Mouse (Mus musculus): ENCODE results near the gene Tbc1d23. TPM values are rescaled to one million over a fixed set of nuclear protein-coding genes. Genes with fewer than 3 reads are reported as not detected.

The Tbc1d23 gene
- total RNA-seq, 2 experiments from 2014 or later, result 40.2 to 40.3 TPM

DNA sequence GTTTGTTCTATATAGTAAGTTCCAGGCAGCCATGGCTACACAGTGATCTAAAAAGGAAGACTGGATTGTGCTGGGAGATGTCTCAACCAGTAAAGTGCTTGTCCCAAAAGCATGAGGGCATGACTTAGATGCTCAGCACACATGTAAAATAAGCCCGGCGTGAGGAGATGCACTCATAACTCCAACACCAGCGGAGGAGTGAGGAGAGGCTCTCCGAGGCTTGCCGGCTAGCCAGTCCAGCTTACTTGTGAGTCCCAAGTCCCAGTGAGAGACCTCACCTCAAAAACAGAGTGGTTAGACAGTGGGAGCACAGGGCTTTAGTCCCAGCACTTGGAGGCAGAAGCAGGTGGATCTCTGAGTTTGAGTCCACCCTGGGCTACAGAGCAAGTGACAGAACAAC lies 66.1 kb downstream of the Tbc1d23 start:
- no peak for DNase-seq (ENCODE audit: low spot score in 2 of 2)

DNA sequence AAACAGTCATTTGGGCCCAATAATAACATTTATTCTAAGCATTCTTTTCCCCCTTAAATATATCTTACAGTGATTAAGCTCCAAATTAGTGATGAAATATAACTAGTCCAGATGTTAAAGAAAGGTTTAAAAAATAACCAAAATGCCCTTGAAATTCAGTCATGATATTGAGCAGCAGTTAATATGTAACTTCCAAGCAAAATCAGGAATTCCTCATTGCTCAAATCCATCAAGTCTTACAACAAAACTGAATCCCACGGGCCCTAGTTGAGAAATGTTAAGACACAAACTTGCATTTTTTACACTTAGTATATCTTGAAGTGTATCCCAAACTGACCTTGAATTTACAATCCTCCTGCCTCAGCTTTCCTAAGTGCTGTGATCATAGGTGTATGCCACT lies 67.6 kb downstream of the Tbc1d23 start:
- DNase-seq (ENCODE audit: low spot score in 2 of 2), result no peak

- DNase-seq (ENCODE audit: low spot score in 2 of 2), result no peak
These were observed 68.5 kb downstream of the Tbc1d23 start for GRCm38 (mm10) chr16:57162841-57163240.

DNA sequence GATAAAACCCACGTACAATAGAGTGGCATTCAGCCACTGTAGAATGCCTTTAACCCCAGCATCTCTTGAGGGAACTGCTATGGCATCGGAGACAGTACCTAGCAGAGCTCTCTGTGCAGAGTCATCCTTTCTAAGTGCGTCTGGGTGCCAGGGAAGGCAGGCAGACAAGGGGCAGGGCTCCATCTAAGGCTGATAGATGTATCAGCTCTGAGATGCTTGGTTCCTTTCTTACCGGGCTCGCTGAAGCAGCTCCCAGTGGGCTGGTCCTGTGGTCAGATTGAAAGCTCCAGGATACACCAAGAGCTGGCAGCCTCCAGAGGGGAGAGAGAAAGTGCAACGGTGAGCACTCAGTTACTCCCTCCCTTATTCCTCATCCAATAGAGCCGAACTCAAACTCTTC lies 71.5 kb downstream of the Tbc1d23 start:
- DNase-seq (ENCODE audit: low spot score in 2 of 2), result no peak

- DNase-seq (ENCODE audit: low spot score in 2 of 2), result no peak
These were observed 73.6 kb downstream of the Tbc1d23 start for GRCm38 (mm10) chr16:57157728-57158127.

DNA sequence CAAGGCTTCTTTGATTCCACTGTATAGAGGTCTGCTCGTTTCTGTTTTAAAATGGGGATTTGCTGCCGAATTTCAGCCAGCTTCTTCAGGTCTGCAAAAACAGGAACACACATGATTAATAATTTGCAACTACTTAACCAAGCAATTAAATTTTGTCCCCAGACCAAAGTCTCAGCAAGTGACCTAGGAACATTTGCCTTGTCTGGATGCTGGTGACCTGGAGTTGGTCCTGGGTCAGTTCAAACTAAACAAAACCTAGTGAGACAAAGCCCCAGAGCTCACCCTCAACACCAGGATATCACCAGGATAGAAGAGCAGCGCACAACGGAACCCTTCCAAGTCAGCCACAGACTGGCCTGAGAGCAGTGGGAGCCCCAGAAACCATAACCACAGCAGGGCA lies 74.2 kb downstream of the Tbc1d23 start:
- DNase-seq (ENCODE audit: low spot score in 2 of 2), result no peak

GRCm38 (mm10) chr16:57155899-57156298 lies 75.4 kb downstream of the Tbc1d23 start:
- DNase-seq (ENCODE audit: low spot score in 2 of 2), result no peak

DNA sequence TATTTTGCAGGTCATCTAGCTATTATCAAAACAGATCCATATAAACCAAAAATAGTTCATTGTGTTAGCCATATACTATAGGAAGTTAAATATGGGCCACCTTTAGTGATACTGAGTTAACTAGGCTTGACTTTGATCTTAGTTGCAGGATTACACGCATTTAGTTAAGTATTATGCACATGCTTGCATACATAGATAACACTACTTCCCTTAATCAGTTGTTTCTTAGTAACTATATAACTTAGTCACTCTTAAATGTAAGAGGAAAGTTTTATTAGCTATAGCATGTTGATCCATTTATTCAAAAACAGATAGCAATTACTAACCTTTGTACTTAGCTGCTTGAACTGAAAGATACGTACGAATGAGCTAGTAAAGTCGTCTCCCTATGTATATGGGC lies 79.9 kb downstream of the Tbc1d23 start:
- DNase-seq (ENCODE audit: low spot score in 2 of 2), result no peak

DNA sequence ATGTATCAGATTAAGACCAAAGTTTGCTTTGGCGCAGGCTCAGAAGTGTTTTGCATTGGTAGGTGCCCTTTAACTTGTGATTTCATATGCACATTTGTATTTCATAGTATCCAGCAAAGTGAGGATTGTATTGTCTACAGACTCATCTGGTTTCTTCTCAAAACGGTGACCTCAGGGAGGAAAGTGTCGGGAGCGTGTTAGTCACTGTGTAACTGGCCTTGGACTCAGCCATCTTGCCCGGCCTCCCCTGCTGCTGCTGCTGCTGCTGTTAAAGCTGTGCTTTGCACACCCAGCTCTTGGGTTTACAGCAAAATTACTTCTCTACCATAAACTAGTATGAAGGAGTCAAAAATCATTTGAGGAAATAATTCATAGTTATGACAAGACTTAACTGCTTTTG lies 86.6 kb downstream of the Tbc1d23 start:
- DNase-seq (ENCODE audit: low spot score in 2 of 2), result no peak

GRCm38 (mm10) chr16:57133611-57134010 lies 97.7 kb downstream of the Tbc1d23 start:
- no peak for DNase-seq (ENCODE audit: low spot score in 2 of 2)

DNA sequence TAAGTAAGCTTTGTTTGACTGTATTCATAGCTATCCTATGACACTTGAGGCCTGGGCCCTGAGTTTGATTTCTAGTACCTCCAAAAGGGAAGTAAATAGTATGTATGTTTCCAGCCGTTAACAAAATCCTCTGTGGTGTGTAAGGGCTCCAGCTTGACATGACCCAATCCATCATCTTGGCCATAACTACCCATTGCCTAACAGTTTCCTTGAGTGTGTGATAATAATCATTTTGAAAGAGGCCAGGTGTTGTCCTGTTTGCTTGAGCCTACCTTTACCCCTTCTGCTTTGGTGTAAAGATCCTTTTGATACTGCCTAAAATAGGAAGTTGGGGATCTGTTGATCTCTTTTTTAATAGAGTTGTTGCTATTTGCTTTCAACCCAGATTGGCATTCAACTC lies 99.0 kb downstream of the Tbc1d23 start:
- DNase-seq (ENCODE audit: low spot score in 2 of 2), result no peak

- DNase-seq (ENCODE audit: low spot score in 2 of 2), result no peak
These were observed 99.8 kb downstream of the Tbc1d23 start for GRCm38 (mm10) chr16:57131544-57131943.

DNA sequence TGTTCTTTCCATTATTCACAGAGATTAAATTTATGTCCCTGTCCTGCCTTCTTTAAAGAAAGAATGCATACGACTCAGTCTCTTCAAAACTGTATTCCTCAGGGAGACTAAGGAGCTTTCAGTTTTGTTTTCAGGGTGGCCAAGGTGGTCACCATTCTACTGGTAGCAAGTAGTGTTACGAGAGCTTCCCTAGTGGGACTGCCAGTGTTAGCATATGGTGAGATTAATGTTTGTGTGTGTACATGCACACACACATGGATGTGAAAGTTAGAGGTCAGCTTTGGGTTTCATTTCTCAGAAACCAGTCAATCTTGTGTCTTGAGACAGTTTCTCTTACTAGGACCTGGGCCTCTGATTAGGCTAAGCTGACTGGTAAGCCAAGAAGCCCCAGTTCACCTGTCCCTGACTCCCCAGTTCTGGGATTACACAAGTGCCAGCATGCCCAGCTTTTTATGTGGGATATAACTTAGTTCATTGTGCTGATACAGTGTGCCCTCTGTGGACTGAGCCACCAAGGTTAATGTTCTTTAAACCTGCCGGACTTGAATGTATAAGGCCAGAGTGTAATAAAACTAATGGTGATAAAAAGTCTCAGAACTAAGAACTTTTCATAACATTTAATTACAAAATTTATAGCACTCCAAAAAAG lies 100.4 kb downstream of the Tbc1d23 start:
- no peak for DNase-seq (ENCODE audit: low spot score in 2 of 2)

DNA sequence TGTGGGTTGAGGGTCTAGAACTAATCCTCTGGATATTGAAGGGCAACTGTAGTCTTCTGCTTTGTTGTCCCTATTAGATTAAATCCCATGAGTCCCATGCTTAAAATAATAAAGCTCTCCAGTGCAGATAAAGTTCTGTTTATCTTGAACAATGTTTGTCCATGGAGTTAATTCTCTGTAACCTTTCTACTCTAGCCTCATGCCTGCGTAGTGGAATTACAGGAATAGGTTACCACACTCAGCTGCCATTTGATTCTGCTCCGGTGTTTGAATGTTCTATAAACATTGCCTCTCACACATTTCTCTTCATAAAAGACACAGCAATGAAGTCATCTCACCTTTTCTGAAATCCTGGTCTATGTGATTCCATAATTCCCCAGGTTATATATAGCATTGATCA lies 103.5 kb downstream of the Tbc1d23 start:
- DNase-seq (ENCODE audit: low spot score in 2 of 2), result no peak

DNA sequence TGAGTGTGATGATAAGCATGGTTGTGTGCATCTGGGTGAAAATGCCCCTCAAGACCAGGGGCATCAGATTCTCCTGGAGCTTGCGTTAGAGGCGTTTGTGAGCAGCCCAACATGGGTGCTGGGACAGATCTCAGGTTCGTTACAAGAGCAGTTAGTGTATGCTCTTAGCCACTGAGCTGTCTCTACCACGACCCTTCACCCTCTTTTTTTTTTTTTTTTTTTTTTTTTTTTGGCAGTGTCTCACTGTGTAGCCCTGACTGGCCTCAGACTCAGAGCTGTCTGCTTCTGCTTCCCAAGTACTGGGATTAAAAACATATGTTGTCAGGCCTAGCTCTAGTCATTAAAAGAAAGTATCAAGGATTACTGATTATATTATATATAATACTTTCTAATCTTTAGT lies 105.0 kb downstream of the Tbc1d23 start:
- no peak for DNase-seq (ENCODE audit: low spot score in 2 of 2)

DNA sequence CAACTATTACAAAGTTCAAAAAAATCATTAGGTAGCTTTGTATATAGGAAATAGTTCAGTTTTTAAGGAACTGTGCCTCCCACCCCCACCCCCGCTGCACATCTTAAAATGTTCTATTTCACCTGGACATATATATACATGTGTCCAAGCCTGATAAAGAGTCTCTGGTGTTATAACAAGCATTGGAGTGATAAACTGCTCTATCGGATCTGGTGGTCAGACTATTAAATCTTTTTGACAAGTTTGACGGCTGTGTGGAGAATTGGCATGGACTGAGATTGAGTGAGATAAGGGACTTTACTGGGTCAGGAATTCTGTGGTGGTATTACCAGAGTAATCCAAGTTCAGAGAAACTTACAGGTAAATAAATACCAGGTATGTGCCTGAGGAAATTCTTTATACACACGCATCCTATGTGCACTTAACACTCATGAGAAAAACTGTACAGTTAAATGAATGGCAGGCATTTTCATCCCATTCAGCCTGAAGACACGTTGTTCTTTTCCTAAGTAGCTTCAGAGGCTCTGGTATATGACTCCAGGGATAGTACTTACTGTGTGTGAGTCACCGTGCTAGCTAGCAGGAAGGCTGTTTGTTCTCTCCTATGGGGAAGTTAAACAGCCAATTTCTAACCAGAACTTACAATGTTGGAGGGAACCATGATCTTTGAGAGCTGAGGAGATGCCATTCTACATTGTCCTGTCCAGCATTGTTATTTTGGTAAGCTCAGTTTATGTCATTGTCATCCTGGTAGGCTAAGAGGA lies 108.4 kb downstream of the Tbc1d23 start:
- no peak for DNase-seq (ENCODE audit: low spot score in 2 of 2)

- DNase-seq (ENCODE audit: low spot score in 2 of 2), result no peak
These were observed 109.4 kb downstream of the Tbc1d23 start for GRCm38 (mm10) chr16:57121816-57122415.

- peak; percentile 94 to 97 for DNase-seq (ENCODE audit: low spot score in 2 of 2)
These were observed 110.1 kb downstream of the Tbc1d23 start, which contains the start of gene Tomm70a for GRCm38 (mm10) chr16:57120913-57121815. Tomm70a (plus strand) TSS chr16:57121703.

Measured in layer of hippocampus, adult 18-20 months (tissue).